In the genomic region with DNA sequence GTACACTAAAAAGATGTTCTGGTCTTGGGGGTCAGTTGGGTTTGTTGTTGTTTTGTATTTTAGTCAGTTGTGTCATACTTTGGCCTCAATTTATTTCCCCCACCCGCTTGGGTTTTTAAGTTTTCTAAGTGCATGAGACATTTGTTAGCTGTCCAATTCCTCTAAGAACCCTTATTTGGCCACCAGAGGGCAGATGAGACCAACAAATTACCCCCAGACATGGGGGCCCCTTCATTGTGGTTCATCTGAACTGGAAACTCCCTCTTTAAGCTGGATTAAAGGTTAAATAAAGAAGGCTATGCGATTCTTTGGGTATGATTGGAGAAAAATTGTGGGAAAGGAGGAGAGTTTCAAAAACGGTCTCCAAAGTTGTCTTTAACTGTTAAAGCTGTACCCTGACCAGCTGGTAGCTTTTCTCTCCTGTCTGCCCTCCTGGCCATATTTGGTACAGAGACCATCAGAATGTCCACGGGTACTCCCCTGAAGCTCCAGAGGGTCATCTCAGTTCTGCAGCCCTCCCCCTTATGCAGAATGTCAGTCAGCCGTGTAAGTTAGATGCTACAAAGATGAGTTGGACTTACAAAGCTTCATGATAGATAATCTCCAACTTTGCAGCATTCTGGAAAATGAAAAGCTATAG, we compare ENCODE assay signal across 11 mouse cellular contexts.
DNase-seq lines count a peak whose midpoint lies in the region; ATAC-seq and TF ChIP-seq lines count a peak whose summit lies in the region.
"Had no signal": no experiment of that assay in that cellular context is flagged by ENCODE, and none has a peak within 500 bp of the region (broad histone marks: within the 10 kb centered on the region; RNA-seq: fewer than 3 reads in every experiment).

No protein-coding gene starts in this region.

- no peaks in the 10 kb centered on the region for H3K79me2 ChIP-seq in liver, adult 2 months (ENCODE audit: control insufficient read depth, insufficient read depth, low read length)

- no peak for ATAC-seq in liver, embryonic 11.5 days (replicated peaks; ENCODE audit: low FRiP score)
- ATAC-seq in limb, embryonic 14.5 days (ENCODE audit: low FRiP score, low read depth): no peak

- no peak overlapping the region for H3K9ac ChIP-seq in liver, adult 2 months (ENCODE audit: low read depth, low read length)
- no peak overlapping the region for H3K9ac ChIP-seq in liver, embryonic 11.5 days (ENCODE audit: low read depth, low read length)
- H3K9ac ChIP-seq in limb, embryonic 14.5 days (ENCODE audit: low read depth, low read length, severe bottlenecking): no peak overlapping the region
- H3K9ac ChIP-seq: embryonic facial prominence, embryonic 12.5 days; liver, embryonic 13.5 days; stomach, embryonic 15.5 days had no signal

- DNase-seq in liver, adult 2 months (ENCODE audit: extremely low read depth, low read depth, low spot score): peak; percentile 42
- no peak for DNase-seq in liver, embryonic 11.5 days (ENCODE audit: low spot score)
- peak; percentile 78 for DNase-seq in adipocyte (ENCODE audit: low spot score)
- peak; percentile 79 for DNase-seq in embryo, embryonic 10.5 days (ENCODE audit: low spot score)
- peak; percentile 4 for DNase-seq in induced T-regulatory cell, adult 2 months (ENCODE audit: low read depth)
- DNase-seq in limb, embryonic 14.5 days (ENCODE audit: low spot score): peak; percentile 58
- DNase-seq in retina, postnatal 7 days (ENCODE audit: low read depth, low spot score): peak; percentile 21
- DNase-seq in thymus, postnatal 36 days: no peak
- DNase-seq: liver, embryonic 13.5 days had no signal

- no peaks in the 10 kb centered on the region for H3K4me1 ChIP-seq in liver, adult 2 months (ENCODE audit: control insufficient read depth, insufficient read depth, low read length)
- H3K4me1 ChIP-seq in liver, embryonic 11.5 days (replicated peaks; ENCODE audit: control insufficient read depth, insufficient read depth, low read length): no peaks in the 10 kb centered on the region
- no peaks in the 10 kb centered on the region for H3K4me1 ChIP-seq in limb, embryonic 14.5 days (ENCODE audit: control insufficient read depth, insufficient read depth, low read length)
- H3K4me1 ChIP-seq: embryonic facial prominence, embryonic 12.5 days; liver, embryonic 13.5 days; stomach, embryonic 15.5 days had no signal

- TF ChIP-seq CTCF in liver, adult 2 months (IDR thresholded peaks at IDR 0.05; ENCODE audit: low read depth, low read length): peak; percentile 45

- no peaks in the 10 kb centered on the region for H3K36me3 ChIP-seq in liver, adult 2 months (ENCODE audit: control insufficient read depth, insufficient read depth, low read length)
- H3K36me3 ChIP-seq in liver, embryonic 11.5 days (ENCODE audit: control insufficient read depth, insufficient read depth, low read length): no peaks in the 10 kb centered on the region
- no peaks in the 10 kb centered on the region for H3K36me3 ChIP-seq in limb, embryonic 14.5 days (ENCODE audit: control insufficient read depth, insufficient read depth, low read length)
- H3K36me3 ChIP-seq: embryonic facial prominence, embryonic 12.5 days; liver, embryonic 13.5 days; stomach, embryonic 15.5 days had no signal

- no peak overlapping the region for H3K4me2 ChIP-seq in liver, embryonic 11.5 days
- no peak overlapping the region for H3K4me2 ChIP-seq in limb, embryonic 14.5 days (replicated peaks; ENCODE audit: low read depth, low read length, severe bottlenecking)
- H3K4me2 ChIP-seq: embryonic facial prominence, embryonic 12.5 days; liver, embryonic 13.5 days; stomach, embryonic 15.5 days had no signal

- H3K4me3 ChIP-seq in liver, adult 2 months (ENCODE audit: insufficient read depth, low read depth, low read length): no peak overlapping the region
- H3K4me3 ChIP-seq in liver, embryonic 11.5 days (ENCODE audit: low read depth, low read length): no peak overlapping the region
- H3K4me3 ChIP-seq in limb, embryonic 14.5 days (replicated peaks; ENCODE audit: low read length): no peak overlapping the region
- H3K4me3 ChIP-seq: embryonic facial prominence, embryonic 12.5 days; liver, embryonic 13.5 days; stomach, embryonic 15.5 days had no signal

- no peaks in the 10 kb centered on the region for H3K9me3 ChIP-seq in liver, embryonic 11.5 days (ENCODE audit: control insufficient read depth, low read length)
- H3K9me3 ChIP-seq in limb, embryonic 14.5 days (ENCODE audit: control insufficient read depth, low read length): no peaks in the 10 kb centered on the region
- H3K9me3 ChIP-seq: embryonic facial prominence, embryonic 12.5 days; liver, embryonic 13.5 days; stomach, embryonic 15.5 days had no signal

- no peaks in the 10 kb centered on the region for H3K27me3 ChIP-seq in liver, adult 2 months (ENCODE audit: control insufficient read depth, insufficient read depth, low read length)
- no peaks in the 10 kb centered on the region for H3K27me3 ChIP-seq in liver, embryonic 11.5 days (replicated peaks; ENCODE audit: control insufficient read depth, insufficient read depth, low read length)
- H3K27me3 ChIP-seq in limb, embryonic 14.5 days (ENCODE audit: control insufficient read depth, insufficient read depth, low read length): no peaks in the 10 kb centered on the region
- H3K27me3 ChIP-seq: liver, embryonic 13.5 days had no signal

- WGBS in liver, adult 2 months: 27% methylated on average over 5 of the region's 5 CpGs
- WGBS in liver, embryonic 11.5 days: 41% methylated on average over 5 of the region's 5 CpGs
- WGBS in limb, embryonic 14.5 days: 48% methylated on average over 5 of the region's 5 CpGs

- H3K27ac ChIP-seq in liver, adult 2 months (replicated peaks; ENCODE audit: insufficient read depth, low read depth, low read length): no peak overlapping the region
- H3K27ac ChIP-seq in liver, embryonic 11.5 days (ENCODE audit: low read depth, low read length): no peak overlapping the region
- H3K27ac ChIP-seq in limb, embryonic 14.5 days (replicated peaks; ENCODE audit: low read depth, low read length): no peak overlapping the region
- H3K27ac ChIP-seq: embryonic facial prominence, embryonic 12.5 days; liver, embryonic 13.5 days; stomach, embryonic 15.5 days had no signal

- TF ChIP-seq POLR2A in liver, adult 2 months (IDR thresholded peaks at IDR 0.05; ENCODE audit: extremely low read depth, insufficient read depth, low read length): no peak
- TF ChIP-seq POLR2A in limb, embryonic 14.5 days (IDR thresholded peaks at IDR 0.05; ENCODE audit: borderline replicate concordance, extremely low read depth, insufficient read depth, insufficient read length): no peak

Comparison
In these comparisons a context has a peak if more than half of its experiments do, and no peak if none do; other contexts are left out.
1. DNase-seq: peak in liver, adult 2 months (single experiment), adipocyte (single experiment), embryo, embryonic 10.5 days (single experiment), induced T-regulatory cell, adult 2 months (single experiment), limb, embryonic 14.5 days (single experiment) and retina, postnatal 7 days (single experiment); none in liver, embryonic 11.5 days (single experiment) and thymus, postnatal 36 days (0 of 2).